Comparison of ENCODE assay signal across 8 mouse cellular contexts in the genomic region with DNA sequence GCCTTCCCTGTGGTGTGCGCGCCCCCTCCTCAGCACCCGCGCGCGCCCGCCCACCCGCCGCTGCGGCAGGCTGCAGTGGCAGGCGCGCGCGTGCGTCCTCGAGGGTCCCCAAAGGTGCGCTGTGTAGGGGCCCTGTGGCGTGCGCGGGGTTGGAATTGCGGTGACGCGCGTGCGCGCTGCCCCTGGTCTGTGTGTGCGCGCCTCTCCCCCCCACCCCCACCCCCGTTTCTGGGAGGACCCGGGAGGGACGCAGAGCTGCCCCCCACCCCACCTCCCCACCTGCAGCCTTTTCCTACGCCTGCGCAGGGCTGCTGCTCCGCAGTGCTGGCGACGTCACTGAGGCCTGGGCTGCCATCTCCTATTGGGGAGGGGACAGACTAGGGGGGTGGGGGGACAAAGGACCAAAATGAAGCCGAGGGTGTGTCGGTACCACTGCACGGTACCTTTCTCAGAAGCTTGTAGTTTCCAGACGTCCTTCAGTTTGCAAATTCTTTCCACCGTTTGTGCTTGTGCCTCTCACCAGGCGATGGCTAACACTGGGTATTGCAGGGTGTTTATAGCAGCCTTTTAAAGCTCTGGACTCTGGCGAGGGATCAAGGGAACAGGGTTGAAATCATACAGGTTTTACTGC. TPM values are rescaled to one million over a fixed set of nuclear protein-coding genes. Genes with fewer than 3 reads are reported as not detected.
DNase-seq lines count a peak whose midpoint lies in the region; ATAC-seq and TF ChIP-seq lines count a peak whose summit lies in the region.

A gene (minus strand): TSS at position 542 of the 631 bp plus-strand sequence.

- WGBS in hindbrain, embryonic 12.5 days = 2% methylated on average over 35 of the region's 43 CpGs
- WGBS in macrophage (ENCODE audit: missing documents) = 1% methylated on average over 37 of the region's 43 CpGs
- under 1% methylated on average over 43 of the region's 43 CpGs for WGBS in small intestine, adult 2 months

- H3K4me3 ChIP-seq in hindbrain, embryonic 12.5 days = peak within 1 kb of the TSS; percentile 93
- peak within 1 kb of the TSS; percentile 28 for H3K4me3 ChIP-seq in macrophage (ENCODE audit: inconsistent target)
- peak within 1 kb of the TSS; percentile 90 for H3K4me3 ChIP-seq in small intestine, adult 2 months (ENCODE audit: low read depth, low read length)

- TF ChIP-seq CTCF in small intestine, adult 2 months (IDR thresholded peaks at IDR 0.05; ENCODE audit: extremely low read depth, insufficient read length, insufficient replicate concordance, low read depth, low read length) = peak; percentile 57; the same call in 1 of the 2 replicates

- H3K9ac ChIP-seq in hindbrain, embryonic 12.5 days = peak within 1 kb of the TSS; percentile 98

- peak within 1 kb of the TSS; percentile 99 for H3K27ac ChIP-seq in hindbrain, embryonic 12.5 days
- H3K27ac ChIP-seq in macrophage = no peak within 1 kb of the TSS
- H3K27ac ChIP-seq in small intestine, adult 2 months (ENCODE audit: insufficient read depth, low read depth, low read length) = peak within 1 kb of the TSS; percentile 84

- H3K36me3 ChIP-seq in hindbrain, embryonic 12.5 days = 0 out of 2 replicates have a peak, but pooled peaks cover 4% of the 10 kb centered on the region
- no peaks in the 10 kb centered on the region for H3K36me3 ChIP-seq in macrophage (ENCODE audit: inconsistent target)
- no peaks in the 10 kb centered on the region for H3K36me3 ChIP-seq in small intestine, adult 2 months (ENCODE audit: control insufficient read depth, insufficient read depth, low read length)

- H3K4me1 ChIP-seq in hindbrain, embryonic 12.5 days = peaks cover 33% of the 10 kb centered on the region
- H3K4me1 ChIP-seq in small intestine, adult 2 months (ENCODE audit: control insufficient read depth, insufficient read depth, insufficient read length, low read length) = peaks cover 9% of the 10 kb centered on the region; the same call in 1 of the 2 replicates

- H3K27me3 ChIP-seq in hindbrain, embryonic 12.5 days = no peaks in the 10 kb centered on the region
- no peaks in the 10 kb centered on the region for H3K27me3 ChIP-seq in small intestine, adult 2 months (ENCODE audit: control insufficient read depth, insufficient read depth, low read length)

- TF ChIP-seq POLR2A in small intestine, adult 2 months (IDR thresholded peaks at IDR 0.05; ENCODE audit: low read depth, low read length) = no peak

- no peaks in the 10 kb centered on the region for H3K9me3 ChIP-seq in hindbrain, embryonic 12.5 days (replicated peaks)

- peaks cover 46% of the 10 kb centered on the region for H3K79me2 ChIP-seq in macrophage (ENCODE audit: inconsistent target)

- no peak for DNase-seq in frontal cortex, postnatal 14 days (ENCODE audit: low spot score in 2 of 2)
- peak; percentile 45 for DNase-seq in c-Kit-positive CD71-positive TER-119-negative erythroid progenitor cells, embryonic 14.5 days (ENCODE audit: low read depth)
- DNase-seq in frontal cortex, adult 2 months (ENCODE audit: extremely low spot score in 1 of 2, low spot score in 1 of 2) = peak; percentile 32 to 63
- peak; percentile 57 to 60 for DNase-seq in layer of hippocampus, postnatal 36 days

- peak within 1 kb of the TSS; percentile 72 for H3K4me2 ChIP-seq in hindbrain, embryonic 12.5 days (replicated peaks)

- peak; percentile 26 for ATAC-seq in frontal cortex, adult (ENCODE audit: low TSS enrichment)
- ATAC-seq in hindbrain, embryonic 12.5 days (ENCODE audit: low FRiP score) = peak; percentile 89

RNA-seq across cellular contexts. Expression of the gene that starts here (rescaled TPM):
- 63.8 and 66.8 TPM in 2 replicates for polyA plus RNA-seq in frontal cortex, adult 2 months (2012; rRNA removed)
- polyA plus RNA-seq in hindbrain, embryonic 12.5 days (2016; fragmentation: Nextera tagmentation; extraction: Ambion mirVana) = 104 and 116 TPM in 2 replicates
- total RNA-seq in layer of hippocampus, postnatal 36 days (2021) = 10 to 100 TPM; 32.3 to 39.3 TPM
- 10 to 100 TPM in 11 of 26 experiments, 1 to 10 TPM in 15; 1.7 to 29.0 (median 8.6) TPM for total RNA-seq in macrophage (2018; cell fraction: chromatin; rRNA removed)
- total RNA-seq in macrophage (2018; cell fraction: cytosol; rRNA removed) = 10 to 100 TPM; 21.0 to 47.2 (median 26.9) TPM
- total RNA-seq in macrophage (2018; cell fraction: nucleus; rRNA removed) = 10 to 100 TPM in 20 of 26 experiments, 1 to 10 TPM in 6; 4.5 to 39.8 (median 16.2) TPM
- 19.2 to 31.0 TPM (median 24.7 TPM) in 3 replicates for polyA plus RNA-seq in macrophage (2018)
- 10.1 and 11.2 TPM in 2 replicates for polyA plus RNA-seq in small intestine, adult 2 months (2012; rRNA removed)

Comparison
In these comparisons a context has a peak if more than half of its experiments do, and no peak if none do; other contexts are left out.
1. DNase-seq: peak in c-Kit-positive CD71-positive TER-119-negative erythroid progenitor cells, embryonic 14.5 days (single experiment), frontal cortex, adult 2 months (2 of 2) and layer of hippocampus, postnatal 36 days (2 of 2); none in frontal cortex, postnatal 14 days (0 of 2).
2. H3K4me3 ChIP-seq: peak in every context shown above with its lines; median percentile 93 in hindbrain, embryonic 12.5 days; 90 in small intestine, adult 2 months; 28 in macrophage.